Mouse (Mus musculus) neural tube, embryonic 10.5 days (tissue): ENCODE measurements around the gene Gng5.

Experiments used
- DNase-seq: peaks from one replicate; pipeline ENCODE4 v3.0.0-alpha.2; 2017; ENCODE audit warnings: low spot score; ENCODE audit errors: extremely low spot score

Gng5 gene

GRCm38 (mm10) chr3:146499431-146500002 lies at the start of gene Gng5, which contains the start of gene Spata1:
Gng5 (plus strand) TSS chr3:146499807.
Spata1 (minus strand) TSS chr3:146499753.
- peak; percentile 93 for DNase-seq

- DNase-seq, result peak; percentile 91
Measured at GRCm38 (mm10) chr3:146450371-146450841, 49.2 kb upstream of the Gng5 start.

GRCm38 (mm10) chr3:146451375-146451774 lies 48.2 kb upstream of the Gng5 start:
- DNase-seq, result no peak

- DNase-seq, result no peak
Measured at GRCm38 (mm10) chr3:146462939-146463338, 36.7 kb upstream of the Gng5 start.

GRCm38 (mm10) chr3:146469226-146469625 lies 30.4 kb upstream of the Gng5 start:
- no peak for DNase-seq

GRCm38 (mm10) chr3:146472657-146473056 lies 26.9 kb upstream of the Gng5 start:
- no peak for DNase-seq

GRCm38 (mm10) chr3:146473741-146474140 lies 25.9 kb upstream of the Gng5 start:
- DNase-seq, result no peak

GRCm38 (mm10) chr3:146474428-146474827 lies 25.2 kb upstream of the Gng5 start:
- no peak for DNase-seq

- DNase-seq, result no peak
Measured at GRCm38 (mm10) chr3:146482044-146482443, 17.6 kb upstream of the Gng5 start.

- DNase-seq, result no peak
Measured at GRCm38 (mm10) chr3:146486464-146486863, 13.1 kb upstream of the Gng5 start.

GRCm38 (mm10) chr3:146494941-146495340 lies 4.7 kb upstream of the Gng5 start:
- DNase-seq, result no peak

GRCm38 (mm10) chr3:146498989-146499388 lies 618 bp upstream of the Gng5 start:
- no peak for DNase-seq

GRCm38 (mm10) chr3:146500003-146500809 lies 599 bp downstream of the Gng5 start:
- DNase-seq, result peak; percentile 80

GRCm38 (mm10) chr3:146500810-146501201 lies 1.2 kb downstream of the Gng5 start:
- no peak for DNase-seq

- DNase-seq, result no peak
Measured at GRCm38 (mm10) chr3:146501601-146502123, 2.1 kb downstream of the Gng5 start.

- no peak for DNase-seq
Measured at GRCm38 (mm10) chr3:146506711-146507110, 7.1 kb downstream of the Gng5 start.

GRCm38 (mm10) chr3:146520226-146520797 lies 20.7 kb downstream of the Gng5 start:
- no peak for DNase-seq

GRCm38 (mm10) chr3:146520798-146521651 lies 21.4 kb downstream of the Gng5 start, which contains the start of gene Rpf1:
Rpf1 (minus strand) TSS chr3:146521429.
- peak; percentile 88 for DNase-seq

GRCm38 (mm10) chr3:146521652-146522020 lies 22.0 kb downstream of the Gng5 start:
- no peak for DNase-seq

- DNase-seq, result no peak
Measured at GRCm38 (mm10) chr3:146528335-146528734, 28.7 kb downstream of the Gng5 start.

- no peak for DNase-seq
Measured at GRCm38 (mm10) chr3:146534986-146535385, 35.4 kb downstream of the Gng5 start.
